Mouse (Mus musculus) WW6 (cell line): ENCODE data around the gene Aadat.
"Not testable (repeated sequence)": the region's sequence is repeated elsewhere in the genome, so short reads cannot be mapped to it uniquely, and the experiment has no call there.

Source experiments
- DNase-seq: peaks from one replicate; pipeline ENCODE4 v3.0.0-alpha.2; 2013; ENCODE audit warnings: low read depth, low spot score

The Aadat gene

GRCm38 (mm10) chr8:60505653-60506521, at the start of gene Aadat:
TSS of gene Aadat (plus strand) at chr8:60505932.
- DNase-seq: peak; percentile 56

- DNase-seq: no peak
These were observed 38.9 kb upstream of the Aadat start for GRCm38 (mm10) chr8:60466686-60467335.

- no peak for DNase-seq
These were observed 15.6 kb upstream of the Aadat start for GRCm38 (mm10) chr8:60490147-60490546.

- no peak for DNase-seq
These were observed 13.9 kb upstream of the Aadat start for GRCm38 (mm10) chr8:60491871-60492270.

- DNase-seq: no peak
These were observed 13.3 kb upstream of the Aadat start for GRCm38 (mm10) chr8:60492471-60492870.

- no peak for DNase-seq
These were observed 11.1 kb upstream of the Aadat start for GRCm38 (mm10) chr8:60494606-60495005.

- not testable (repeated sequence) for DNase-seq
These were observed 10.7 kb upstream of the Aadat start for GRCm38 (mm10) chr8:60495046-60495445.

GRCm38 (mm10) chr8:60503098-60503497, 2.6 kb upstream of the Aadat start, which contains the start of gene Gm10283:
TSS of gene Gm10283 (minus strand) at chr8:60503198.
- no peak for DNase-seq

GRCm38 (mm10) chr8:60518286-60518685, 12.6 kb downstream of the Aadat start:
- DNase-seq: no peak

- DNase-seq: no peak
These were observed 29.2 kb downstream of the Aadat start for GRCm38 (mm10) chr8:60534945-60535344.

GRCm38 (mm10) chr8:60566783-60567182, 61.1 kb downstream of the Aadat start:
- DNase-seq: no peak

GRCm38 (mm10) chr8:60577231-60577630, 71.5 kb downstream of the Aadat start:
- DNase-seq: no peak

- DNase-seq: no peak
These were observed 77.6 kb downstream of the Aadat start for GRCm38 (mm10) chr8:60583369-60583768.

GRCm38 (mm10) chr8:60591352-60592105, 85.8 kb downstream of the Aadat start:
- peak; percentile 42 for DNase-seq

- DNase-seq: no peak
These were observed 89.0 kb downstream of the Aadat start for GRCm38 (mm10) chr8:60594761-60595160.
